26 mouse cellular contexts compared by ENCODE assay signal in the genomic region with DNA sequence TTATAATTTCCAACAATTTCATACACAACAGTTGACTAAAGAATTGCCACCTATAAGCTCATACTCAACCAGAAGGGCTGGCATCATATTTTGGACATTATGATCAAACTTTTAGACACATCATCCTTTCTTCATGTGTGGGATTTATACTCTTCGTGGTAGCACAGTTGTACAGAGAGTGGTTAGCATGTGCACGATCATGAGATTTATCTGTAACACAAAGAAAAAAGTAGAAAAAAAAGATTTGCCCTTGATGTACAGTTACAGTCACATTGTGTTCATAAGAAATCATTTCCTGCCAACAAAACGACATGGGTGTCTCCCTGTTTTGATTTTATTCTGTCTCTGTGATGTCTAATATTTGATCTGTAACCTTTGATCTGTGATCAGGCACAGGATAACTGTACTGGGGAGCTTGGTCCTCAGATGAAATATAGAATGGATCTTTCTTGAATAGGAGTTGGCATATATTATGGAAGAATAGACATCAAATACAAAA.
A peak's percentile ranks its signal among the peaks of the same experiment; 100 is the strongest.
DNase-seq lines count a peak whose midpoint lies in the region; ATAC-seq lines count a peak whose summit lies in the region.
"Had no signal": no experiment of that assay in that cellular context is flagged by ENCODE, and none has a peak within 500 bp of the region (broad histone marks: within the 10 kb centered on the region; RNA-seq: fewer than 3 reads in every experiment).

No protein-coding gene starts in this region.

- H3K9ac ChIP-seq in kidney, embryonic 14.5 days (ENCODE audit: low read depth, low read length): no peak overlapping the region
- H3K9ac ChIP-seq: forebrain, embryonic 13.5 days; forebrain, postnatal 0 days; heart, embryonic 12.5 days; heart, embryonic 15.5 days; hindbrain, embryonic 13.5 days; intestine, embryonic 15.5 days had no signal

- H3K27me3 ChIP-seq in kidney, embryonic 14.5 days (ENCODE audit: control insufficient read depth, insufficient read depth, low read length): no peaks in the 10 kb centered on the region
- H3K27me3 ChIP-seq: forebrain, embryonic 13.5 days; heart, embryonic 12.5 days; heart, embryonic 15.5 days; hindbrain, embryonic 13.5 days; intestine, embryonic 15.5 days; Patski had no signal

- peaks cover 6% of the 10 kb centered on the region; the same call in 1 of the 2 replicates for H3K4me1 ChIP-seq in kidney, embryonic 14.5 days (ENCODE audit: control insufficient read depth, insufficient read depth, low read length)
- H3K4me1 ChIP-seq: forebrain, embryonic 10.5 days; forebrain, embryonic 13.5 days; heart, embryonic 12.5 days; heart, embryonic 15.5 days; hindbrain, embryonic 10.5 days; hindbrain, embryonic 13.5 days; intestine, embryonic 15.5 days had no signal

- H3K27ac ChIP-seq in kidney, embryonic 14.5 days (ENCODE audit: low read depth, low read length): peak overlapping the region; percentile 39; the same call in 1 of the 2 replicates
- H3K27ac ChIP-seq: forebrain, embryonic 10.5 days; forebrain, embryonic 13.5 days; gastrocnemius, adult 2 months; heart, embryonic 15.5 days; hindbrain, embryonic 10.5 days; hindbrain, embryonic 13.5 days; intestine, embryonic 15.5 days had no signal

- DNase-seq in kidney, postnatal 14 days: no peak
- DNase-seq in T-cell, adult 2 months (ENCODE audit: low spot score): peak; percentile 63
- DNase-seq in naive thymus-derived CD4-positive, alpha-beta T cell, adult 2 months (ENCODE audit: low read depth): peak; percentile 82
- DNase-seq in cerebellum, adult 9-10 months: no peak
- DNase-seq: adrenal gland, adult 8-10 months; adrenal gland, postnatal 25 days; cerebellum, adult 11-12 months; cerebellum, adult 8-10 months; cerebellum, postnatal 14 days; forebrain, postnatal 0 days; gastrocnemius, adult 2 months; gastrocnemius, postnatal 14 days; heart, adult 18-20 months; heart, postnatal 10 days; heart, postnatal 36 days; kidney, adult 11 months had no signal

- H3K4me3 ChIP-seq in kidney, embryonic 14.5 days (ENCODE audit: low read length): no peak overlapping the region
- H3K4me3 ChIP-seq: forebrain, embryonic 10.5 days; forebrain, embryonic 13.5 days; gastrocnemius, adult 2 months; heart, embryonic 12.5 days; heart, embryonic 15.5 days; hindbrain, embryonic 10.5 days; hindbrain, embryonic 13.5 days; intestine, embryonic 15.5 days had no signal

- H3K36me3 ChIP-seq in kidney, embryonic 14.5 days (ENCODE audit: control insufficient read depth, insufficient read depth, low read length): no peaks in the 10 kb centered on the region
- H3K36me3 ChIP-seq: forebrain, embryonic 10.5 days; heart, embryonic 12.5 days; heart, embryonic 15.5 days; hindbrain, embryonic 10.5 days; hindbrain, embryonic 13.5 days; intestine, embryonic 15.5 days had no signal

- H3K9me3 ChIP-seq in kidney, embryonic 14.5 days (ENCODE audit: control insufficient read depth, low read length): no peaks in the 10 kb centered on the region
- H3K9me3 ChIP-seq: forebrain, embryonic 10.5 days; forebrain, embryonic 13.5 days; heart, embryonic 15.5 days; hindbrain, embryonic 10.5 days; hindbrain, embryonic 13.5 days; intestine, embryonic 15.5 days had no signal

- WGBS in kidney, embryonic 14.5 days: 77% methylated on average over 3 of the region's 3 CpGs

- no peak overlapping the region for H3K4me2 ChIP-seq in kidney, embryonic 14.5 days (replicated peaks; ENCODE audit: low read depth, low read length)
- H3K4me2 ChIP-seq: forebrain, embryonic 13.5 days; heart, embryonic 12.5 days; heart, embryonic 15.5 days; hindbrain, embryonic 13.5 days; intestine, embryonic 15.5 days had no signal

- no peak for ATAC-seq in kidney, embryonic 14.5 days (ENCODE audit: low FRiP score, low TSS enrichment)
- ATAC-seq in megakaryocyte progenitor cell, adult 5-6 weeks (replicated peaks; ENCODE audit: poor library complexity): no peak
- ATAC-seq: forebrain, embryonic 13.5 days; forebrain, postnatal 0 days; intestine, embryonic 15.5 days; Patski had no signal

Comparison
In these comparisons a context has a peak if more than half of its experiments do, and no peak if none do; other contexts are left out.
1. DNase-seq: peak in T-cell, adult 2 months (single experiment) and naive thymus-derived CD4-positive, alpha-beta T cell, adult 2 months (single experiment); none in kidney, postnatal 14 days (single experiment) and cerebellum, adult 9-10 months (single experiment).